Mouse (Mus musculus) kidney, adult 2 months (tissue): ENCODE results near the gene Gm37240. TPM values are rescaled to one million over a fixed set of nuclear protein-coding genes. Genes with fewer than 3 reads are reported as not detected.
A peak's percentile ranks its signal among the peaks of the same experiment; 100 is the strongest.

Experiments used
- DNase-seq: peaks from one replicate; pipeline ENCODE4 v3.0.0; 2021
- H3K27ac ChIP-seq: fragments of 200-500 bp; 2 replicates; pipeline ENCODE4 v1.5.1; 2012; ENCODE audit warnings: low read depth, low read length, control low read depth, inconsistent platforms; ENCODE audit not compliant: insufficient read depth
- H3K27me3 ChIP-seq: fragments of 200-500 bp; replicated peaks from 2 replicates; pipeline ENCODE4 v1.6.1; 2012; ENCODE audit warnings: mild to moderate bottlenecking, moderate library complexity, low read length, inconsistent platforms; ENCODE audit not compliant: control insufficient read depth, insufficient read depth
- H3K36me3 ChIP-seq: fragments of 200-500 bp; 2 replicates; pipeline ENCODE4 v1.6.1; 2012; ENCODE audit warnings: mild to moderate bottlenecking, moderate library complexity, low read length, inconsistent platforms; ENCODE audit not compliant: control insufficient read depth, insufficient read depth
- H3K4me1 ChIP-seq: fragments of 200-500 bp; 2 replicates; pipeline ENCODE4 v1.6.1; 2011; ENCODE audit warnings: low read length; ENCODE audit not compliant: control insufficient read depth, insufficient read depth
- H3K4me3 ChIP-seq: fragments of 200-500 bp; 2 replicates; pipeline ENCODE4 v1.5.1; 2011; ENCODE audit warnings: mild to moderate bottlenecking, low read depth, low read length, control low read depth; ENCODE audit not compliant: insufficient read depth
- CTCF ChIP-seq: fragments of 200-500 bp; conservative IDR thresholded peaks from 2 replicates; pipeline ENCODE4 v1.5.1; 2011; ENCODE audit warnings: low read depth, mild to moderate bottlenecking, control low read depth, low read length, moderate library complexity, mixed read lengths; ENCODE audit not compliant: insufficient read depth, insufficient read length
- POLR2A ChIP-seq: fragments of 200-500 bp; IDR thresholded peaks from one replicate; pipeline ENCODE4 v1.6.1; 2011; ENCODE audit warnings: low read depth, low read length, control low read depth
- WGBS: fragments of 180-500 bp; shearing (Covaris S2); methylation state at CpG from one replicate; pipeline ENCODE4 v1.1.7; 2018; 5-methylcytosine and 5-hydroxymethylcytosine counted together
- polyA plus RNA-seq: library from polyadenylated mRNA; depleted of rRNA; stranded (reverse); fragments of >200 nt; gene quantifications from 2 replicates; pipeline ENCODE4 v1.2.3, GENCODE M21; 2012

The Gm37240 gene
- polyA plus RNA-seq, 1 experiment: 5.5 TPM

GRCm38 (mm10) chr3:85188364-85188763 lies 699.0 kb downstream of the Gm37240 start:
- no peaks in the 10 kb centered on the region for H3K4me1 ChIP-seq
- H3K27me3 ChIP-seq: no peaks in the 10 kb centered on the region; the same call in 1 of the 2 replicates
- H3K4me3 ChIP-seq: no peak overlapping the region
- TF ChIP-seq CTCF (no peak), POLR2A (no peak)
- H3K36me3 ChIP-seq: no peaks in the 10 kb centered on the region
- no peak for DNase-seq
- H3K27ac ChIP-seq: no peak overlapping the region
- 63% methylated on average over 5 of the region's 5 CpGs for WGBS

DNA sequence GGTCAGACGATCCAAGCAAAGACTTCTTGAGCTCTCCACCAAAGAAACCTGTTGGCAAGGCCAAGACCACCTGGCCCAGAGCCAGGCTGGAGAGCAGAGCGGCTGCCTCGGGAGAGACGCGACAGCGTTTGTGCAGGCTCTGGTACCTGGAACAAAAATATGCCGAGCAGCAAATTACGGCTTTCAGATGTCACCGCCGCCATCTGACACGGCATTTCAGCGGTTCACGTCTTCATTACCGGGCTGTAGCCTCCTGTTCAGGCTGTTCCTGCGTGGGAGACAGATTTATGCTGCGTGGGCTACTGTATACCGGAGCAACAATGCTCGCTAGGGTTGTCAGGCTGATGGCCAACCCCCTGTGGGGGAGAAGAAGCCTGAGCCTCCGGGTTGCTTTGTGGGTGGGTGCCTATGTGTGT lies 700.6 kb downstream of the Gm37240 start:
- no peak for DNase-seq
- 15% methylated on average over 19 of the region's 19 CpGs for WGBS
- H3K27ac ChIP-seq: no peak overlapping the region
- TF ChIP-seq CTCF: no peak
- TF ChIP-seq POLR2A: no peak
- no peaks in the 10 kb centered on the region; the same call in 1 of the 2 replicates for H3K27me3 ChIP-seq
- H3K4me1 ChIP-seq: no peaks in the 10 kb centered on the region
- H3K36me3 ChIP-seq: no peaks in the 10 kb centered on the region
- H3K4me3 ChIP-seq: no peak overlapping the region

DNA sequence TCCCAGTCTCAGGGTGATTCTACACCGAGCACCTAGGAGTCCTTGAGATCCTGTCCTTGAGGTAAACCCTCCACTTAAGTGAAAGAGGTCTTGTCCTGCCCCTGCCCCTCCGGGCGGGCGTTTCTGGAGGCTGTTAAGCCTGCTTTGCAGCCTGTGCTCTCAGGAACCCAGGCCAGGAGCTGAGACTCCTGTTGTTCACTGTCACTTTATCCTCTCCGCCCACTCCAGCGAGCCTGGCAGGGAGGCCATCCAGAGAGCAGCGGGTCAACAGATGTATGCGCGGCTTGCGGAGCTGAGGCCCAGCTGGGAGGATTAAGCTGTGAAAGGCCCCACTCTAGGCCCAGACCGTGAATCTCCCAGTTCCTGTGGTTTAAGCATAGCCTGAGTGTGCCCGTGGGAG lies 701.5 kb downstream of the Gm37240 start:
- 61% methylated on average over 12 of the region's 12 CpGs for WGBS
- Histone ChIP-seq H3K27ac (no peak overlapping the region), H3K4me3 (no peak overlapping the region), H3K4me1 (no peaks in the 10 kb centered on the region), H3K36me3 (no peaks in the 10 kb centered on the region), H3K27me3 (no peaks in the 10 kb centered on the region; the same call in 1 of the 2 replicates)
- no peak for DNase-seq
- TF ChIP-seq CTCF: no peak
- no peak for TF ChIP-seq POLR2A

DNA sequence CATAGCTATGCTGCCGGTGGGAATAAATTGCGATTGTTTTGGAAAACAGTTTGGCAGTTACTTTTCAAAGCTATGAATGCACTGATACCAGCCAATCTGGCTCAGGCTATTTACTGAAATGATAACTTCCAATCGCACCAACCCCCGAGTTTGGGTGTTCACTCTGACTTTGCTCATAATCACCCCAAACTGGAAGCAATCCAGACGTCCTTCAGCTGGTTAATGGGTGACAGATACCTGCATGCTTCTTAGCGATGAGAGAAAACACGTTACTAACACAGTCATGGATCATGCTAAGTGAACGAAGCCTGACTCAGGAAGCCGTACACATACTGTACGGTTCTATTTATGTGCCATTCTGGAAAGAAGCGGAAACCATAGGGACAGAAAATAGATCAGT lies 702.4 kb downstream of the Gm37240 start:
- Histone ChIP-seq H3K4me1 (no peaks in the 10 kb centered on the region), H3K36me3 (no peaks in the 10 kb centered on the region), H3K27me3 (no peaks in the 10 kb centered on the region; the same call in 1 of the 2 replicates), H3K27ac (no peak overlapping the region), H3K4me3 (no peak overlapping the region)
- peak; percentile 22 for DNase-seq
- TF ChIP-seq POLR2A (no peak), CTCF (no peak)
- 46% methylated on average over 11 of the region's 11 CpGs for WGBS

DNA sequence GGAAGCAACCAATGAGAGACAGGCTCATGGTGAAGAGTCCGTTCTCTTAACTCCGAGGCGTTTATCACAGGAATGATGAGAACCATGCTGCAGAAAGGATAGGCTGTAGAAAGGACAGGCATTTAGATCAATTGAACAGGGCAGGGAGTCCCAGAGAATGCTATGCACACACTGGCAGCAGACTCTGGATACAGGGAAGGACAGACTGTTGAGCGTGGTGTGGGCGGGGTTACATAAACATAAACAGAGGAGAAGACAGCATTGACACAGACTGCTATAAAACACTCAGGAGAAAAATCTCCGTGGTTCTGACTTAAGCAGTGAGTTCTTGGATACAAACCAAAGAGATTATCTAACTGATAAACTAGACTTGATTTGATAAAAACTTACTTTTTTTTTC lies 703.2 kb downstream of the Gm37240 start:
- 31% methylated on average over 6 of the region's 6 CpGs for WGBS
- H3K4me1 ChIP-seq: no peaks in the 10 kb centered on the region
- no peak overlapping the region for H3K27ac ChIP-seq
- no peak overlapping the region for H3K4me3 ChIP-seq
- TF ChIP-seq CTCF: no peak
- TF ChIP-seq POLR2A: no peak
- no peaks in the 10 kb centered on the region; the same call in 1 of the 2 replicates for H3K27me3 ChIP-seq
- no peaks in the 10 kb centered on the region for H3K36me3 ChIP-seq
- DNase-seq: no peak

DNA sequence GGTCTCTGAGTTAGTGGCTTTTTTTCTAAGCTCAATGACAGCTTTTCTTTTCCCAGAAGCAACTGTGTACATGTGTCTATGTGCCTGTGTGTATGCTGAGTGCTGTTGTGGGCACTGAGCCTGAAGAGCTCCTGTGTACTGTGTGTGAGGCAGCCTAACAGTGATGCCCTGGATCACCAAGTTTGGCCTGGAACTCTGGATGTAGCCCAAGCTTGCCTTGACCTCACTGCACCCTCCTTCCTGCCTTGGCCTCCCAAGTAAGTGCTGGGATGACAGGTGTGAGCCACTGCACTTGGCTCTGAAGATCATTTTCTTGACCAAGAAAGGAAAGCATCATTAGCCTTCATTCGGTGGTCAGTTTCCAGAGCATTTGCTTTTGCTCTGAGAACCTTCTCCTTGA lies 710.6 kb downstream of the Gm37240 start:
- H3K4me3 ChIP-seq: no peak overlapping the region
- H3K36me3 ChIP-seq: no peaks in the 10 kb centered on the region
- H3K4me1 ChIP-seq: no peaks in the 10 kb centered on the region
- WGBS: 64% methylated on average over 1 of the region's 1 CpGs
- no peak for DNase-seq
- TF ChIP-seq POLR2A: no peak
- TF ChIP-seq CTCF: no peak
- H3K27ac ChIP-seq: no peak overlapping the region
- no peaks in the 10 kb centered on the region for H3K27me3 ChIP-seq

DNA sequence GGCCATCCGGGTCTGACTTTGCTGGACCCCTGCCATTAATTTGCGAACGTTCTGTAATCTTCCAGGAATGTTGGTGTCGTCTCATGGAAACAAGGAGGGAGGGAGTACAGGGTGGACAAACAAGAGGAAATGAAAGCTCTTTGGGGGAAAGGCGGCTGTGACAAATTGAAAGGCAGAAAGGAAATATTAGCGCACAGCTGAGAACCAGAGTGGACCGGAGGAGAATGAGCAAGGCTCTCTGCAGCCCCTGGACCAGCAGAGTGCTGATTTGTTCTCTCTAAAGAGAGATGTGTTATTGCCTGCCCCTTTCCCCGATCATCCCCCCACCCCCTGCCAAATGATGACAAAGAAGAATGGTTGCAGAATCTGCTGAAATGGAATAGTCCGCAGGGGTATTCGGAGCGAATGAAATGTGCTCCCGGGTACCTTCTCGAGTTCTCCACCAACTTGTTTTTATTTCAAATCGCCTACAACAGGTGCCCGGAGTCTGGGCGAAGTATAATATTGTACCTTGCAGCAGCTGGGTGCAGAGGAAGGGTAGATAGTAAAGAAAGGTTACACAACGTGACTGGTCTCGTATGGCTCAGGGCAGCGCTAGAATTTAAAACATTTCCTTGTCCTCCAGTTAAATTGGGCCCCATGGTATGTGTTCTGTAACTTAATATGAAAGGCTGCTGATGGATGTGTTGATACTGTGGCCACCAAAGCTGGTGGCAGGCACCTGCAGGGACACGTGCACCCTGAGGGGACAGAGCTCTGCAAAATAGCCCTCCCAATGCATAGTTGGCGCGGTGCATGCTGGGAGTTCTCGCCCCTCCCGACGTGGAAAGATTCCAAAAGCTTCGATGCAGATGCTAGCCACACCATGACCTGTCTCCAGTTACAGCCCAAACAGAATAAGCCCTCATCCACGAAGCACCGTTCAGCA lies 712.5 kb downstream of the Gm37240 start:
- peak; percentile 50 for DNase-seq
- 31% methylated on average over 28 of the region's 28 CpGs for WGBS
- Histone ChIP-seq H3K27ac (no peak overlapping the region), H3K36me3 (no peaks in the 10 kb centered on the region), H3K4me3 (no peak overlapping the region), H3K27me3 (no peaks in the 10 kb centered on the region), H3K4me1 (no peaks in the 10 kb centered on the region)
- TF ChIP-seq POLR2A (no peak), CTCF (no peak)
